Mouse (Mus musculus) megakaryocyte, adult 5-6 weeks (primary cell): ENCODE measurements at regions not wholly inside any gene's neighbourhood (a gene's known extent, or its start where the extent isn't known, plus 50 kb on each side); places are given as distances from the start of the nearest gene placed in this dataset.
"Not testable (repeated sequence)": the region's sequence is repeated elsewhere in the genome, so short reads cannot be mapped to it uniquely, and the experiment has no call there.

Experiments
- ATAC-seq: 2 replicates; pipeline ENCODE4 v1.8.0; 2016; ENCODE audit warnings: mild to moderate bottlenecking, inconsistent platforms; ENCODE audit not compliant: poor library complexity, severe bottlenecking

- 0 out of 2 replicates have a peak, but pooled peaks have one; percentile 18 for ATAC-seq
Measured at GRCm38 (mm10) chr2:166330364-166330763, 174.9 kb upstream of the Sulf2 start.

DNA sequence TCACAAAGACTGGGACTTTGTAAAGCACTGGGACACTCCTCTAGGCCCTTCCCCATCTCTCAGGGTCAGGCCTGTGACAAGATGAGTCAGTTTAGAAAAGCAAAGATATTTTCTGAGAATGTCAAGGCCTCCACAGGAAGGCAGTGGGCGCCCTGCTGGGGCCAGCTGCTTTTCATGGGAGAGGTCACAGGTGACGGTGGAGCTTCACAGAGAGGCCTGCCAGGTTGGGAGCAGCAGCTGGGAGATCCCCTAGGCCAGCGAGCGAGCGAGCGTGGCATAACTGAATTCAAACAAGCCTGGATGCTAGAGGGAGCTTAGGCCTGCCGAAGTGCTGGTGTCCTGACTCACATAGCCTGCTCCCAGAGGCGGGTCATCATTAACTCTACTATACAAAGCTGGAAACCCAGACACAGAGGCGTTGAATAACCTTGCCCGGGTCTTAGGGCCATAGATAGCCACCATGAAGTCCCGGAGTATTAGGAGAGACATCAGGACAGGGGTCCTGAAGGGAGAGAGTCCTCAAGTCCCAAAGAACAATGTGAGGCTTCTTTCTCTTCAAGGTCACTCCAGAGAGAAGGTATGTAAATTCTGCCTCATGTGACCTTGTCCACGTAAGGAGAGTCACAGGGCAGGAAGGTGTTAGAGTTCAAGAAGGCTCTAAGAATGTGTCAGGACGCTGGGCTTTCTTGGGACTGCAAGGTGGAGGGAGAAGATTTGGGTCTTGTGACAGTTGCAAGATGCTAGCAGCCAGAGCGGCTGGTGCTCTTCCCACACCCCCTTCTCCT is 174.3 kb upstream of the Sulf2 start:
- no peak for ATAC-seq

DNA sequence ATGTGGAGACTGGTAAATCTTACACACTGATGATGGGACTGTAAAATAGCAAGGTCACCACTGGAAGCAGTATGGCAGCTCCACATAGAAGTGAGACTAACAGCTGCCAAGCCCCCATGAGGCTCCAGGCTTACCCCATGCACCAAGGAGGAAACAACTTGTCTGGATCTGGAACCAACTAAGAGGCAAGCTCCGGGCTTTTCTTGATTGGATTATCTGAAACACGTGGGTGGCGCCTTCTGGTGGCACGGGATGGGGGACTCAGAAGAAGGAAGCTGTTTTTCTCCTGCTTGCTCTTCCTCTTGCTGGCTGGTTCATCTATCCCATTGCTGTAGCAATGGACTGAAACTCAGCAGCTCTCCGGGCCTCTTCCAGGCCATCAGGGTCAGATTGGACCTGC is 171.5 kb upstream of the Sulf2 start:
- ATAC-seq, result peak; percentile 51; the same call in 1 of the 2 replicates

DNA sequence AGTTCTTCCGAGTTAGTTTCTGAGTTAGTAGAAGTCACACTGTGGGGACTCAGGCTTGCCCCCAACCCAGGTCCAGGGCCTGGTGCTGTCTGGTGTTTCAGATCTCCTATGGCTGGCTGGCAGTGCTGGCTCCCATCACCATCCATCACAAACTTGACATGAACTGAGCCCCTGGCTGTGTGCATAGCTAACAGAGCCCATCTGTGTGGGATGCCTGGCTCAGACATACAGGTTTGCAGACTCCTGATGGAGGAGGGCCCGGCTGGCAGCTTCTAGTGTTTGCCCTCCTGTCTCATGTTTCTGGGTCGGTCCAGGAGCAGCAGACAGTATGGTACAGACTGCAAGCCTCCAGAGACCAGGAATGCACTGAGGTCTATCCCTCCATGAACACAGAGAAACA is 169.5 kb upstream of the Sulf2 start:
- no peak for ATAC-seq

GRCm38 (mm10) chr2:166324439-166324838 is 169.0 kb upstream of the Sulf2 start:
- no peak for ATAC-seq

GRCm38 (mm10) chr2:166322668-166323043 is 167.2 kb upstream of the Sulf2 start:
- ATAC-seq, result no peak

DNA sequence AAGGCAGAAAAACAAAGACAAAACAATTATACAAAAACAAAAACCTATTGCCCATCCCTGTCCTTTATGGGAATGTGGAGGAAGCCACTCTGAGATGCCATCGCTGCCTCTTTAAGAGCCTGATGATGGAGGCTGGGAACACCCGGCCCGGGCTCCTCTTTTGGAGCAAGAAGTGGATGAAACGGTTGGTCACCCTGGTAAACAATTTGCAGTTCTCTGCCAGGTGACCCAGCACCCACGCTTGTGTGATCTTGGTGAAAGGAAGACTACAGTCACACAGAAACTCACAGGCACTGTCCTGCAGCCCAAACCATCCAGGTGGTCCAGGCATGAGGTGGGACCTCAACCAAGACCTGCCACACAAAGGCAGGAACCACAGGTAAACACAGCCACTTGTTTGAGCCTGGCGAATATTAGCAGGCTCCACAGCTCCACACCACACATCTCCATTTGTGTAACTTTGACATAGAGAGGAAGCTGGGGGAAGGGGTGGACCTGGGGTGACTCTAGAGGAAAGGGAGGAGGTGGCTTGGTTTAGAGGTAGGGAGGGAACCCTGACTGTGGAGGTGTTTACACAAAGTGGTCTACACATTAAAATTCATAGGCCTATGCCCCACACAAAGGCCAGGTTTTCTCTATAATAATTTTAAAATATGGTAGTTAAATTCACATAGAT is 166.7 kb upstream of the Sulf2 start:
- no peak for ATAC-seq

GRCm38 (mm10) chr2:166316409-166316916 is 161.0 kb upstream of the Sulf2 start:
- no peak for ATAC-seq

DNA sequence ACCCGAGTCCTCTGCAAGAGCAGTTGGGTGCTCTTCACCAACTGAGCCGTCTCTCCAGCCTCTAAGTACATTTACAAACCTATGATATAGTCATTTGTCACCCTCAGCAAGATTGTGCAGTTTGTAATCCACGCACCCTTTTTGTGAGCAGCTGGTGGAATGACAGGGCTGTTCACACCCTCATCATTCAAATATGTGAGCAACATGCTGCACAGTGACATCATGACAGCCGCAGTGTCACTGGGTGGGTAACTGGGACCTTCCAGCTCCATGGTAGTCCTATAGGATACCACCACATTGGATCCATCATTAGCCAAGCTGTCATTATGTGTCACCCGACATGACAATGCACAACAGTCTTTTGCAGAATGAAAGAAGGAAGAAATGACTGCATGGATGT is 155.0 kb upstream of the Sulf2 start:
- ATAC-seq, result no peak

DNA sequence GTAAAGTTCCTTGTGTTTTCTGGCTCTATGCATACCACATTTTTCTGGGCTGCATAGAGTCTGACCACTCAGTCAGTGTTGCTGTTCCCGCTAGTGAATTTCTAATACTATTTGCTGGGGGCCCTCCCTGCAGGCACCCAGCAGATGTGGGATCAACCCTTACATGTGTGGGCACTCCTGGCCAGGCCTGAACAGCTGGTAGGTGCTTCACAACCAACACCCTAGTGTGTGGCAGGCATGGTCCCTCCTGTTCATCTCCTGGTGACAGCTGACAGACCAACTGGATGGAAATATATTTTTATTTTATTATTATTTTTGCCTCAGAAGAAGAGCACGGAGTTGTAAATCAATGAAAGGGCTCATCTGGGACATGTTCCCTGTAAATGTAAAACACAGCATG is 154.4 kb upstream of the Sulf2 start:
- ATAC-seq, result no peak

DNA sequence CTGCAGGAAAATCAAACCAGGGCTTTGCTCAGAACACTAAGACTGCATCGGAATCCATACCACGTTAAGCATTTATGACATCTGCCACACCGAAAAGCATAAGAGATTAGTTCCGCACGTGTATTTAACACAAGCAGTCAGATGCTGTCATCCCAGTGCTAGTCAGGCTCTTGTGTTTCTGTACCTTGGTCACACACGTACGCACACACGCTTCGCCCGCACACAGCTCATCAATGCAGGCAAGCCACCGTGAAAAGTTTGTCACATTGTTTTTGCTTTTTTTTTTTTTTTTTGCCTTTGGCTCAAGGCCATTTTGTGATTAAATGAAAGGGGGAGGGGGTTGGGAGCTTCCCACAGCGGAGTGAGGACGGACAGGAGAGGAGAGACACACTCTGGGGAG is 152.1 kb upstream of the Sulf2 start:
- ATAC-seq, result no peak

GRCm38 (mm10) chr2:166305044-166306002 is 149.9 kb upstream of the Sulf2 start:
- ATAC-seq, result no peak

GRCm38 (mm10) chr2:166303854-166304253 is 148.4 kb upstream of the Sulf2 start:
- no peak for ATAC-seq

DNA sequence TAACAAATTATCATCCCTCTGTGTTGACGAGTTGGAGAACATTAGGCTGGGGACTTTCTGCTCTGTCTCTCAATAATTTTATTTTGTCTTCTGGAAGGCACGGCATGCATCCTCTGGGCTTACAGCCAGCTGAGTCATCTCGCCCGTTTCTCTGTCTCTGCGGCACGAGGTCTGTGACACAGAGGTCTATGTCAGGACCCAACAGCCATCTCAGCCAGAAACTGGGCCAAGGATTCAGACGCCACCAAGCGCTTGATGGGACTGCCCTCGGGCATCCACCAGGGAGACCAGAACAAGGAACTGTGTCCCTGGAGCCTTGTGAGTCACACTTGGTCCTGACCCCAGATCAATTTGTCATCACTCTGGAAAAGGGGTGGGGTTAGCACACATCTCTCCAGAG is 145.7 kb upstream of the Sulf2 start:
- no peak for ATAC-seq

- no peak for ATAC-seq
Measured at GRCm38 (mm10) chr2:166294672-166295071, 139.2 kb upstream of the Sulf2 start.

DNA sequence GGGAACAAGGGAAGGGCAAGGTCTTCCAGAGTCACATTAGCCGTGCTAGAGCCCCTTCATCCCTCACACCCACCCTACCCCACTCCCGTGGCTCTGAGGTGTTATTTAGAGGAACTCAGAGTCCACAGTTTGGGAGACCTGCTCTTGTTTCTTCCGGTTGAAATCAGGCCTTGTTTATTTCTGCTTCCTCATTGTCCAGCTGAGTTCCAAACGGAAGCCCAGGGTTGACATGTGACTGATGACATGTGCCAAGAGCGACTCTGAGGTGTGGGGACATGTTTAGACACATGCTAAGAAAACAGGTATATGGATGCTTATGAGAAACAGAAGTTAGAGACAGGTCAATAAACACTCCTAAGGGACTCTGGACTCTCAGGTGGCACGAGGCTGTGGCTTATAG is 137.5 kb upstream of the Sulf2 start:
- ATAC-seq, result peak; percentile 59

DNA sequence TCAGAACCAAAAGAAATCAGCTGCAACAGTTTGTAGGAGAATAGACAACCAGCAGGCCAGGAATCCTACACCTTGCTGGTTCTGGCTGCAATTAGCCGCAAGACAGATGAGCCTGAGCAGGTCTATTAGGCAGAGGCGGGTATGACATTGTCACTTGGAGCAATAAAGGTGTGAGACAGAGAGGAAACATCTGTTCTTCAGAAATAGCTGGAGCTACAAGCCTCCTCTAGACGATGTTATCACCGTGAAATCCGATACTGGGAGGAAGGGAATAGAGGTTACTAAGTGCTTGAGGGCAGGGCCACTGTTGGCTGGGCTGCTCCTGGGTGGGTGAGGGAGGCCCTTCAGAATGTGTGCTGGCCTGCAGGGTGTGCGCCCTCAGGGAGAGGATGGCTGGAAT is 135.8 kb upstream of the Sulf2 start:
- no peak for ATAC-seq

- ATAC-seq, result no peak
Measured at GRCm38 (mm10) chr2:166290826-166291225, 135.4 kb upstream of the Sulf2 start.

- ATAC-seq, result peak; percentile 64
Measured at GRCm38 (mm10) chr2:166289198-166289597, 133.7 kb upstream of the Sulf2 start.

GRCm38 (mm10) chr2:166281137-166281536 is 125.7 kb upstream of the Sulf2 start:
- not testable (repeated sequence) for ATAC-seq

- no peak for ATAC-seq
Measured at GRCm38 (mm10) chr2:166280651-166281127, 125.2 kb upstream of the Sulf2 start.
